In the genomic region with DNA sequence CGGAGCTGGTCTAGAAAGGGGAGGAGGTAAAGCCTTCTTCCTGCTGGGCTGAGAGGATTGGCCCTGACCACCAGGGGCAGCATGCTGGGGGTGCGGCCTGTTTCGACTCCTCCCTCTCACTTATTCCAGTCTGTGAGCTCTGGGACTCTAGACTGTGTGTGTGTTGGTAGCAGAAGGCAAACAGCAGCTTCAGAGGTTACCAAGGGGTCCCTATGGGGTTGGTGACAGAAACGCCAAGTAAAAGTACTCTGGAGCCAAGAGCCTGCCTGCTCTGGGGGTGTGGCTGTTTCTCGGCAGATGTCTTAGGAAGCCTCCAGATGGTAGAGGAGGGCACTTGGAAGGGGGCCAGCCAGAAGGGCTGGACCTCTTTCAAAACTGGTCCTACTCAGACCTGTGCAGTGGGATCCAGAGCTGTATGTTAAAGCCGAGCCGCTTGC, we compare ENCODE assay signal across 1 mouse cellular context.
TF ChIP-seq lines count a peak whose summit lies in the region.

No protein-coding gene starts in this region.

TF ChIP-seq in CH12.LX, 34 proteins besides CTCF, POLR2A, EP300 and RAD21 (continued from another document):
- TF ChIP-seq KAT2A (IDR thresholded peaks at IDR 0.05; ENCODE audit: insufficient replicate concordance, low read length) (no peak), SMC3 (IDR thresholded peaks at IDR 0.05; ENCODE audit: low read depth, low read length) (no peak), ZC3H11A (IDR thresholded peaks at IDR 0.05; ENCODE audit: low read depth, low read length) (no peak), TBP (conservative IDR thresholded peaks at IDR 0.05; ENCODE audit: low read depth, low read length) (no peak)
